Mouse (Mus musculus) brain, adult 2 months (tissue): ENCODE measurements around the gene Adamts17.

ENCODE experiments used
- DNase-seq: peaks from one replicate; pipeline ENCODE4 v3.0.0; 2011; ENCODE audit warnings: low read depth, low spot score

Adamts17 gene

DNA sequence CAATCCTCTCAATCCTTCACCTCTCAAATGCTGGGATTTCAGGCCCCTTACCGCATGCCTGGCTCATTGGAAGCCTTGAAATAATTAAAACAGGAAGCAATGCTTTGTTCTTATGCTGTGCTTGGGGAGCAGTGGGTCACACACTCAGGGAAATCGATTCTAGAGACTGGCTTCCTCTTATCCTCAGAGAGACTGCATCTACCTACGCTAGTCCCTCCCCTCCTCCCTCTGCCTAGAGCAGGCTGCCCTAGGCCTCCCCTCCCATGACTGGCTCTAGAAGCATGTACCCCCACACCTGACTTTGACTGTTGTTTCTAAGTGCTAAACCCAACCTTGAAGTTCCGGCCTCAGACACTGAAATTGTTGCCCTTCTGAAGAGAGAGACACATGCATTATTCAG, 189.4 kb downstream of the Adamts17 start:
- DNase-seq = no peak

DNA sequence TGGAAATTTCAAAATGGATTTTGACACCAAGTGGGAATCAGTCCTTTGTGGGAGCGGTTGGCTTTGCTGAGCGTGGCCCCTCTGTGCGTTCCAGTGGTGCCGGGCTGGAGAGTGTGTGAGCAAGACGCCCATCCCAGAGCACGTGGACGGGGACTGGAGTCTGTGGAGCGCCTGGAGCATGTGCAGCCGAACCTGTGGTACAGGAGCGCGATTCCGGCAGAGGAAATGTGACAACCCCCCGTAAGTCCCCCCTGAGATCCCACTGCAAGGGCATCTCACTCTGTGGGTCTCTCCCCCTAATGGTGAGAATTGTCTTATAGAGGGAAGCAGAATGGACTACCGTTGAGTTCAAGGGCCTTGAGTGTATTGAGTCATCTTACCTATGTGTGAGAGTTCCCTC, 189.9 kb downstream of the Adamts17 start:
- no peak for DNase-seq

DNA sequence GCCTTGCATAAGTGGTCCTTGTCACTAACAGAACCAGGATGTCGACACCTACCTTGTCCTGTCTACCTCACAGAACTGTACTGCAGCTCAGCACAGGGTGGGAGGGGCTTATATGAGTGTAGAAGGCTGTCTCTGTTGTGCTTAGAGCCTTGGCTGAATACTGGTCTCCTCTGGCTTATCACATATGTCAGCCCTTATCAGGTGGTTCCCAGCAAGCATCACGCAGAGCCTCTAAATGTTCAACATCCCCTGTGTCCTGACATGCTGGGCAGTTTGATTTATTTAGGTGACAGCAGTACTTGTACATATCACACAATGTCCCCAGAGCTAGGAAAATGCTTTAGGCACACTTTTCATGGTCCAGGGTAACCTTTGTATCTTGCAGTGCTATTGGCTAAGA, 191.7 kb downstream of the Adamts17 start:
- DNase-seq = no peak

DNA sequence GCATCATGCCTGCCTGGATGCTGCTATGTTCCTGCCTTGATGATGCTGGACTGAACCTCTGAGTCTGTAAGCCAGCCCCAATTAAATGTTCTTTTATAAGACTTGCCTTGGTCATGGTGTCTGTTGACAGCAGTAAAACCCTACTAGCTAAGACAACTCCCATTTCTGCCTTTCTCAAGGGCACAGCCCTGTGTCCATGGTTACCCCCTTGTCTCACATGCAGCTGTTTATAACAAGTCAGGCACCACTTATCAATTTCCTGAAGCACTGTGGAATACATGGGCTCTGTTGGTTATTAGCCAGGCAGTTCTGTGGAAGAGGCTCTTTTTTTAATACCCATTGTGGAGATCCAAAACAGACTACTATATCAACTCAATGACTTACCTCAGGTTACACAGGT, 193.1 kb downstream of the Adamts17 start:
- DNase-seq = no peak

DNA sequence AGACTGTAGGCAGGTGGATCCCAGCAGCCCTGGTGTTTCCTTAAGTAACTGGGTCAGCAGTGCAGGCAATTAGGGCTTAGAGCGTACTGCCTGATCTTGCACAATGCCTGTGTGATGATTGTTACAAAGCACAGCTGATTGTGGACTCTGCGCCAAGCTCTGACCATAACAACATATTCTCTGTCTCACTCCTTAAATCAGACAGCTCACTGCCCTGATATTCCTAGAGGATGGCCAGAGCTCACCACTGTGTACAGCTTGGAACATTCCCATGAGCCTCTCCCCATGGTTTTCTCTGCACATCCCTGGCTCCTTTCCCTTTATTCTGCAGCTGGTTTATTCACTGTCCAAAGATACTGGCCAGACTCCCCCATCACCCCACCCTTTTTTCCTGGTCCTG, 194.8 kb downstream of the Adamts17 start:
- DNase-seq = peak; percentile 41

DNA sequence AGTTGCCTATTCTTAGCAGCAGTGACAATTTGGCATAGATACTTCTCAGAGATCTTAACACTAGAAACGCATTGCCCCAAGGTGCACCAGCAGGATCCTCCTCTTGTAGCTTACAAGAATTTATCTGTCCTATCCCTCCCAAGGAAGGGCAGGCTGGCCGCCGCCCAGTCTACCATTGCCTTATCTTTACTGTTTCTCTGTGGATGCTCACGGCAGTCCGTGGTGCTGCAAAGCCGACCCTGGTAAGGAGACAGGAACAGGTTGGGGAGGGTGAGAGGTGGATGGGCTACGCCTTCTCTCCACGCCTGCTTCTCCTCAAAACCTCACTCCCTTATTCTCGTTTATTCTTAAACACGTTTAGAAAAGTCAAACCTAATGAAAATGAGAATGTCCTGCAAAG, 195.7 kb downstream of the Adamts17 start:
- no peak for DNase-seq

DNA sequence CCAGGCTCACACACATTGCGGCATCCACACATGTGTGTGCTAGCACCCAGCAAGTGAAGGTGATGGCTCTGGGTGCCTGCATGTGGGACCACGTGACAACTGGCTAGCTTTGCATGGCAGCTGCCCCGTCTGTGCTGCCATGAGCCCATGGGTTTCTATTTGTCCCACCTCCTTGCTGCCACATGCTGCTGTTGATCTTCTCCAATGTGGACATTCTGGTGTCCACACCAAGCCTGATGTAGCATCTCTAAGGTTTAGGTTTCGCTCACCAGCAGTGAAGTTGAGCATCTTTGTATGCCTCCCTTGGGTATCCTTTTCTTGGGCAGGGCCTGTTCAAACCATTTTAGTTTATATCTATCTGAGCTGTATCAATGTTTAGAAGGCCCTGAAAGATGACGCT, 196.1 kb downstream of the Adamts17 start:
- DNase-seq = no peak

DNA sequence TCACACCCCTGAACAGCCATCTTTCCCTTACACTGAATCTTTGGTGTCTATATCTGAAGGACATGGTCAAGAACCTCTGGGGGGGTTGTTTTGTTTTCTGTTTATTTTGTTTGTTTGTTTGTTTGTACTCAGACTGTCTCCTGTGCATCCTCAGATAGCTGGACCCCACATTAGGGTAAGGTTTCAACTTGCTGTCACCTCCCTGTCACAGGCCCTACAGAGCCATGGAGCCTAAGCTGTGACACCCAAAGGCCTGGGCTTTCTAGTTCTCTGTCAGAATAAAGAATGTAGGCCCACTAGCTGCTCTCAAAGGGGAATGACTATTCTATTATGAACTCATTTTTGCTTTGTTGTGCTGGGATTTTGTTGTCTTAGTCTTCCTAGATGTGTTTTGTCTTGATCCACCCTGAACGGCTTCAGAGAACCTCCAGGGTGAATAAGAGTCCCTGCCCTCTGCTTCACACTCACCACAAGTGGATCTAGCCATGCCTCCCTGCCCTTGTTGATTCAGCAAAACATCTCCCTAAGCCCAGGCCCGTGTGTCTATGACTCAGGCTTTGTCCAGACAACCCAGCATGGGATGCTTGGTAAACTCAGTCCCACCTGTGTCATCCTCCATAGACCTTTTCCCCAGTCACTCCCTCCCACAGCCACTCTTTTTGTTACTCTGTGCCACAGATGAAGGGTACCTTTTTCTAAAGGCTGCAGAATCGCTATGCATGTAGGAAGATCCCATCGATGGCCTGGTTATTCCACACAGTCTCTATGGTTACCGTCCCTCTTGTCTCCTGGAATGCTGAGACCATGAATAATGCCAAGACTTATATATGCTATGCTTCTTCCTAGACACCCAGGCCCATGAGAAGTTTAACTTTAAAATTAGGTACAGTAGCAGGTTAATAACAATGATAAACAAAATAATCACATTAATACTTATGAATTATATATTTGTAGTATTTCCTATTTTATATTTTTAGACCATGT, 197.3 kb downstream of the Adamts17 start:
- DNase-seq = peak; percentile 40

DNA sequence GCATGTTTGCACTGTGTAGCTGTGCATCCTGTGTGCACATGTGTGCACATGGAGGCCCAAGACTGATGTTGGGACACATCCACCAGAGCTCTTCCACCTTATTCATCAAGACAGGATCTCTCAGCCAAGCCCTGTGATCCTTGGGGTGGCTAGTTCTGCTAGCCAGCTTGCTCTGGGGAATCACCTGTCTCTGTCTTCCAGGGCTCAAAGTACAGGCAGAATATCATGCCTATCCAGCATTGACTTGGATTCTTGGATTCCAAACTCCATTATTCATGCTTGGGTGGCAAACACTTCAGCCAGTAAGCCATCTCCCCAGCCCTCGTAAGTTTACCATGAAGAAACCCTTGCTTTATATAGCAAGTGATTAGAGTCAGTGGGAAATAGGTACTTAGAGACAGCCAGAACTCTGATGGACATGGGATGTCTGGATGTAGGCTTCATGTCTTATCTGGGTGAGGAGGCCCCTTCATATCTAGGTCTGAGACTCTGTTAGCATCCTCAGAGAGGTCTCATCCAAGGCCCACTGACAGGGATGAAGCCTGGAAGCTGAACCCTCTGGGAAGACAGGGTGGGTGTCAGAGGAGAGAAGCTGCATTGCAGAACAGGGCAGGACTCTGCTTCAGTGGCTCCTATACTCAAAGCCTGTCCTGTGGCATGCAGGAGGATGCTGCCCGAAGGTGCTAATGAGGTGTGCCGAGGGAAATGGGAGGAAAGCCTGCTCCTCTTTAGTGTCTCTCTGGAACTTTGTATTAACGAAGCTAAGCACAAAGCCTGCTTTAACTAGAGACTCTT, 198.4 kb downstream of the Adamts17 start:
- no peak for DNase-seq

DNA sequence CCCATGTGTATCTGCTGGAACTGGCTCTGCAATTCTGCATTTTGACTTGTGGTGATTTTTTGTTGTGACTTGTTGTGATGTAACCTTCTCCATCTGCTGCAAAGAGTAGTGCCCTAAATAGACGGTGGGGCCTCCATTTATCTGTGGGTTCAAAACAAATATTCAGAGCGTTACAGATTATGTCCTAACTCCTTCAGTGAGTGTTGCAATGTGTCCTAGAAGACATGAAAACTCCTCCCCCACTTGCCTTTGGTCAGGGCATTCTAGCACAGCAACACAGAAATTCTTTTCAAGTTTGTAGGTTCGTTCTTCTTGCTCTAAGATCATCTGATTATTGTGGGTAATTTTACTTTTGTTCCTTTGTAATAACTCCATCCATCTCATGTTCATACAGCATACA, 199.6 kb downstream of the Adamts17 start:
- DNase-seq = no peak

DNA sequence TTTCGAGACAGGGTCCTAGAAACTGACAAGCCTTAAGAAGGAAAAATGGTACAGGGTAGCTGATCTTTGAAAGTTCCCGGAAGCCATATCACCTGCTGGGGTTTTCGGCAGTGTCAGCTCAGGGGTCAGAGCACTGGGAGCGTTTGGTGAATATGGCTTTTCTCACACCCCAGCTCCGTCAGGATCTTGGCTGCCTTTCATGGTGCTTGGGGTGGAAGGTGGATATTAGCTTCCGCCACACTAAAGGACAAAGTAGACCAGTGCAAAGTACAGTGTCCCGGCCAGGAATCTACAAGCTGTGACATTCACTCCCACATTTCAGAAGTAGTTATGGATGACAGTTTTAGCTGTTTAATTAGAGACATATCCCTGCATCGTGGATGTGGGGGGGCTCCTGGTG, 200.3 kb downstream of the Adamts17 start:
- DNase-seq = no peak

DNA sequence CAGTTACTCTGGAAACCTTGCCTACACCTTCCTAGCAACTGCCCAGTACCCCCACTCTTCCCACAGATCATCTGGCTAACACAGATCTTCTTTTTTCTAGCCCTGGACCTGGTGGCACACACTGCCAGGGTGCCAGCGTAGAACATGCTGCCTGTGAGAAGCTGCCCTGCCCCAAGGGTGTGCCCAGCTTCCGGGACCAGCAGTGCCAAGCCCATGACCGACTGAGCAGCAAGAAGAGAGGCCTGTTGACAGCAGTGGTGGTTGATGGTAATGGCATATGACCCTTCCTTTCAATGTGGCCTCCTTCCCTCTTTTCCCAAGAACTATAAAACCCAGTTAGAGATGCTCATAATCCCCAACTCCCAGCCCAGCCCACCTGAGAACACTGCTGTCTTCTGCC, 202.2 kb downstream of the Adamts17 start:
- DNase-seq = no peak

DNA sequence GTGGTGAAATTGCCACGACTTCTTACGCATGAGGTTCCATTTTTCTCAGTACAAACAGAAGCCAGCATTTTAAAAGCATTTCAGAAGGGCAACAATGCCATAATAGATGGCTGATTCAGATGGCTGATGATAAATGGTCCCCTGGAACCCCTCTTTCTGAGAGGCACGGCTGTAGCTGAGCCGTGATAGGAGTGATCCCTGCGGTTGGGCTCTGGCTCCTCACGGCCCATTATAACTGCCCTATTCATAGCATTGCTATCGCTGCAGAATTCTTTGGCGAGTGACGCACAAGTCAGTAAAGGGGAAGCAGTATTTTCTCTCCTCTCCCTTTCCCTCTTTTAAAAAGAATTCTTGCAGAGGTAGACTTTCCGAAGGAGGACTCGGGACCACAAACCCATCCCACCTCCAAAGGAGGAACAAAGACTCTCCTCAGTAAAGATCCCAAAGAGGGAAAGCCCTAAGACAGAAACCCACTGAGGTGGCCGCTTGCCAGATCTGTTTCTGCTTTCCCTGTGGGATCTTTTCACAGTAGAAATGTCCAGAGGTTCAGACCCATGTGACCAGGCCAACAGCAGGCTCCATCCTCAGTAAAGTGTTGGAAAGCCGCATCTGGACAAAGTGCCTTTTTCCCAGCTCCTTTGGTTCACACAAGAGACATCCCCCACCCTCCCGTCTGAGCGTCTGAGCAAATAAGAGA, 204.7 kb downstream of the Adamts17 start:
- peak; percentile 26 for DNase-seq

DNA sequence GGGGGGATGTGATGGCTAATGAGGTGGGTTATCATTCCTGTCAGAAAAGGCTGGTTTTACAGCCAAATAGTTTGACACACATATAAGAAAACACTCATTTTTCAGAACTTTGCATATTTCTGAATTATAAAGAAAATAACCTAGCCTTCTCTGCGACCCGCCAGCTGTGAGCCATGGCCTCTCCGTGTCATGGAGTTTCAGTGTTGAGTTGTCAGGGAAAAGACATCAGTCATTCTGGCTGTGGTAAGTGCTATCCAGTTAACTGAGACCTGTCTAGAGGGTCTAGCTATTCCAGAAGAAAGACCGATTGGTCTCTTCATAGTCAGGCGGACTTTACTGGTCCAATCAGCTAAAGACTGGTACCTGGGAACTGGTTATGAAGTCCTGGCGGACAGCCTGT, 205.7 kb downstream of the Adamts17 start:
- no peak for DNase-seq

DNA sequence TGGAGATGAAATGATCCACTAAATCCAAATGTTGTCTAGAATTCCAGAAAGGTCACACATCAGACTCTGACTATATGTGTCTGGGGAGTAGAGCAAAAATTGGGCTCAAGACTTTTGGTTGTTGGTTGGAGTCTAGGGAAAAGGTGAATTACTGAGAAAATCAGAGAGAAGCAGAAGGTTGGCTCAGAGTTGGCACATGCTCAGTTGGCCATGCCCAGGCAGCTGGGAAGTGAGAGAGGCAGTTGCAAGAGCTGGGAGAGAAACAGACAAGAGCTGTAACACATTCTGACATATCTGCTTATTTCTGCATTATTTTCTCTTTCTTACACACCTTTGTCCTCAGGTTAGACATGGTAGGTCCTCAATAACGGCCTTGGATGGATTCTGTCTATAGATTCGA, 209.7 kb downstream of the Adamts17 start:
- peak; percentile 24 for DNase-seq

DNA sequence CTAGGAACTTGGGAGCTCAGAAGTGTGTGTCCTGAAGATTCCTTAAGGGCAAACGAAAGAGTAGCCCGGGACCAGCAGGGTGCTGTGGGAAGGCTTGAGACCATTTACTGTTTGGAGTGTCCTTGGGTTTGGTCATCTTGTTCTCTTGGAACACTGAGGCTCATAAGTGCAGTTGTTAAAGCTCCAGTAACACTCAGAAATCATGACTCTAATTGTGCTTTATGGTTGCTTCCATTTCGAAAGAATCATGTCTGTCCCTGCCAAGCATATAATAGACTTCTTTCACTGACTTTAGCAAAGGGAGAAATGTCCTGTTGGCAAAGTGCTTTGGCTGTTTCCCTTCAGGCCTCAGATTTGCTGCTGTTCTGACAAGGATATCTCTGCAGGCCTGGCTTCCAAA, 210.9 kb downstream of the Adamts17 start:
- DNase-seq = no peak

DNA sequence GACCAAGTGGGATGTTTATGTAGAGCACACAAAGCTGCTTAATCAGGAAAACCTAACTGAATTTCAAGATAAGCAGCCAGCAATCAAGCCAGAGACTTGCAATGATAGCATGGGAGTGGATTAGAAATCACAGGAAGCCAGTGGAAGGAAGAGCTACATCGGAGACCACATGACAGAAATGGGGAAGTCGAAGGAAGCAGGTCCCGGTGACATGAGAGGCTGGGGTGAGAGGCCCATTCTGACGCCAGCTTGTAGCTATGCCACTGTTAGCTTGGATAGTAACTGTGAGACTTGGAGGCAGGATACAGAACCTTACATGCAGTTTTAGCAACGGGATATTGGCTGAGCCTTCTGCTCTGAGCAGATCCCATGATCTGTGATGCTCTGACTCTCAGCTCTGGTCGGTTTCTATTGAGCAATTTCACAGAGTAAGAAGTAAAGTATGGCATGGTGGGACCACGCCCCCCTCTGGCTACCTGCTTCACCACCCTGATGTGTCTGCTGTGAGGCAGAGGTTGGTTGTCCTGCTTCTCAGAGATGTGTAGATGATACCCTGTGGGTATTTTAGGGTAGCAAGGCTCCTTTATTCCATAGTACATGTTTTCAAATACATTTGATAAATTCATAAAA, 211.7 kb downstream of the Adamts17 start:
- no peak for DNase-seq

DNA sequence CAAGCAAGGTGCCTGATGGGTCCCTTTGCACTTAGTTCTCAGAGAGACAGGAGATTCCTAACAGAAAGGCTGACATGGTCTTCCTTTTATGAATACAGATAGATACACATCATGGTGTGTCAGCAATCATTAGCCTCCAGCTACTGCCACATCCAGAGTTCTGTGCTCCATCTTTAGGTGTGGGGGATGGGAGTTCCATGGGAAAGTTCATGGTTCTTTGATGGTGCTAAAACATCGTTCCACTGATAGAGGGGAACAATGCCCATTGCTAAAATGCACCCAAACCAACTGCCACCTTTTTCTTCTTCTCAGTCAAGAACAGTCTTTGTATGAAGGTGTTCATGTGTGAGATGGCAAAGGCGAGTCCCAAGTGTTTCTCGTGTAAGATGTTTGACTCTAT, 215.3 kb downstream of the Adamts17 start:
- no peak for DNase-seq

DNA sequence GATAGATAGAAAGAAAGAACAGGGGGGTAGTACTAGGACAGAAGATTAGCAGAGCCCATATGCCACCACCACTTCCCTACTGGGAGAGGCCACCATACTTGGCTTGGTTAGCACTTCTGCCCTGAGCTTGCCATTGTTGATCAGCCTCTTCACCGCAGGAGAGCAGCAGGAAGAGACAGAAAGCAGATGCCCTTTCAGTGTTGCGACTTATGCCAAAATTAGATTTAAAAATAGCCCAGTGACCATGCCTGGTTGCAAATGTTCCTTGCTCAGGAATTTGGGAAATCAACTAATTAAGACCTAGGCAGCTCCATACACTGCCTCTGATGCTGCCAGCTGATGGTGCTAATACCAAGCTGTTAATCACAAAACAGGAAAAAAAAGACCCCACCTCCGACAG, 216.0 kb downstream of the Adamts17 start:
- DNase-seq = peak; percentile 98

DNA sequence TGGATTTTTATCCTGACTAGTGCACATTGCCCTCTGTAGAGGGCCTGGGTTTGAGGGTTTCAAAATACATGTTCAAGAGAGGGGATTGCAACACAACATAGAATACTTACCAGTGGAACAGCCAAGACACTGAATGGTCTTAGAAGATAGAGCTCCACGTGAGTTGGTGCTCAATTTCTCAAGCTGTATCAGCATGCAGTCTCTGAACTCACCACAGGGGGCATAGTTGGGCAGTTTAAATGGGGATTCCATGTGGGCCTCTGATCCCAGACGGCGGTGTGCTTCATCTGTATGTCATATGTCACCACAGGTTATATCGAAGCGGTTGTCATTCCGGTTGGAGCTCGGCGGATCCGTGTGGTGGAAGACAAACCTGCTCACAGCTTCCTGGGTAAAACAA, 222.2 kb downstream of the Adamts17 start:
- peak; percentile 38 for DNase-seq

DNA sequence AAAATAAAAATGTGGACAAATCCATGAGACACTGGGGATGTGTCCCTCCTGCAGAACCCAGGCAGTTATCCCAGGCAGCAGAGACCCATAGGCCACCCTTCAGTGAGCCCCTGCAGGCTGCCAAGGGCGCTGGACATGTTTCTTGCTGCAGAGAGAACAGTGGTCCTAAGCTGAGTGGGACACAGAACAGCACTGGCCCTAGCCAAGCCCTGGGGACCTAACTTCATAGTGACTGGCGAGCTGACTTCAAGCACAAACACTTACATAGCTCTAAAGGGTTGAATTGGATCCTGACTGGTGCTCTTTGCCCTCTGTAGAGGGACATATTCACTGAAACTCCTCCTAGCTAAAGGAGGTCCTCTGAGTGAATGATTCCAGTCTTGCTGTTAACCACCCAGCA, 223.0 kb downstream of the Adamts17 start:
- no peak for DNase-seq
